Mouse (Mus musculus): ENCODE measurements around the gene Mrpl33.

Gene Mrpl33

GRCm38 (mm10) chr5:31597430-31597944 is 752 bp downstream of the Mrpl33 start:
- no peak for DNase-seq (ENCODE audit: low spot score)

DNA sequence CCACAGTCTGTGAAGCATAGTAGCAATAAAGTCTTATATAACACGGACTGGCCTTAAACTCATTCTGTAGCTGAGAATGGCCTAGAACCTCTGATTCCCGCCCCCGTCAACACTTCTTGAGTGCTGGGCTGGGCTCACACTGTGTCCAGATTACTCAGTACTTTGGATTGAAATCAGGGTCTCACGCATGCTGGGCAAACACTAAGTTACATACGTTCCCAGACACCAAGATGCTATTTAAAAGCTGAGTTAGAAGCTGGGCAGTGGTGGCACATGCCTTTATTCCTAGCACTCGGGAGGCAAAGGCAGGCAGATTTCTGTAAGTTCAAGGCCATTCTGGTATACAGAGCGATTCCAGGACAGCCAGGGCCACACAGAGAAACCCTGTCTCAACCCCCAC is 1.4 kb downstream of the Mrpl33 start:
- no peak for DNase-seq (ENCODE audit: low spot score)

DNA sequence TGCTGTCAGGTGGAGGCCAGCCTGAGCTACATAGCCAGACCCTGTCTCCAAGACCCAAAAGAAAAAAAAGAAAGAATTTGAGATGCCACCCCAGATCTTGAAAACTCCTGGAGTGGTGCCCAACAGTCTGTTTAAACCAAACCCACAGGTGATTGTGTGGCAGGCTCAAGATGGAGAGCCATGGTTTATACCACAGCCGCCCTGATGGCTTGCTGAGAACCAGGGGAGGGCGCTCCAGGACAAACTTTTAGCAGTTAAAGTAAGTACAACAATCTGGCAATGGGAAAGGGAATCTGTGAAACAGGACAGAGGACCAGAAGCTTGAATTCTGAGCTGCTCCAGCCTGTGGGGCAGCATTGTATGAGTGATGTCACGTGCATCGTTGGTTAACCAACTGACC is 1.8 kb downstream of the Mrpl33 start:
- peak; percentile 61 for DNase-seq (ENCODE audit: low spot score)

DNA sequence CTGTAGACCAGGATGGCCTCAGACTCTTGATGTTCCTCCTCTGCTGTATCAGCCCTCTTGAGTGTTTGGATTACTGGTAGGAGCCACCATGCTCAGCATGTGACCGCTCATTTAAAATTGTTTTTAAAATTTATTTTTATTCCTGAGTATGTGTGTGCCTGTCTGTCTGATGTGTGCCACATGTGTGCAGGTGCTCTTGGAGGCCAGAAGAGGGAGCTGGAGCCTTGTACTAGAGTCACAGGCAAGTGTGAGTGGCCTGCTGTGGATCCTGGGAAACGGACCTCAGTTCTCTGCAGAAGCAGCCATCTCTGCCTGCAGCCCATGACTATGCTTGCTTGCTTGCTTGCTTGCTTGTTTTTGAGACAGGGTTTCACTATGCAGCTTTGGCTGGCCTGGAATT is 2.4 kb downstream of the Mrpl33 start:
- no peak for DNase-seq (ENCODE audit: low spot score)

DNA sequence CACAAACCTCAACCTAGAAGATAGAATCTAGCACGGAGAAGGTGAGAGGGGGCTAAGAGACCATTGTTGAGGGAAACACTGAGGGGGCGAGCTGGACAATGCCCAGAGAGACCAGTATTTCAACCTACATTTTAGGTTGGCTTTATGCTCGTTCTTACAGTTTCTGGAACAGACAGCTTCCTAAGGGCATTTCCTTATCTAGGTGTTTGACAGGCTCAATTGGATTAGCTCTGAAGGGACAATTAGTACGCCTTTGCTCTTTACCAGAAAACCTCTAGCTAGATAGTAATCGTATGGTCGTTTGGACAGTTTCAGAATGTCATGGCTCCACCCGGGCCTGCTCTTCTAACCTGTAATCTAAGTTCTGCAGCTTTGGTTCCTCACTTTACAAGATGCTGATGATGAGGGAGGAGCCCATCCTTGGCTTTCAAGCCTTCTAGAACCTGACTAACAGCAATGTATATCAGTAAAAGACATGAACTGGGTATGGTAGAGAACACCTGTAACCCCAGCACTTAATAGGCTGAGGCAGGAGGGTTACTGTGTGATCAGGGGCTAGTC is 4.5 kb downstream of the Mrpl33 start:
- no peak for DNase-seq (ENCODE audit: low spot score)

- peak; percentile 75 for DNase-seq (ENCODE audit: low spot score)
These were observed 5.6 kb downstream of the Mrpl33 start for GRCm38 (mm10) chr5:31602377-31602776.

GRCm38 (mm10) chr5:31603766-31604165 is 7.0 kb downstream of the Mrpl33 start:
- no peak for DNase-seq (ENCODE audit: low spot score)

- DNase-seq (ENCODE audit: low spot score) = no peak
These were observed 9.4 kb downstream of the Mrpl33 start for GRCm38 (mm10) chr5:31606151-31606550.

DNA sequence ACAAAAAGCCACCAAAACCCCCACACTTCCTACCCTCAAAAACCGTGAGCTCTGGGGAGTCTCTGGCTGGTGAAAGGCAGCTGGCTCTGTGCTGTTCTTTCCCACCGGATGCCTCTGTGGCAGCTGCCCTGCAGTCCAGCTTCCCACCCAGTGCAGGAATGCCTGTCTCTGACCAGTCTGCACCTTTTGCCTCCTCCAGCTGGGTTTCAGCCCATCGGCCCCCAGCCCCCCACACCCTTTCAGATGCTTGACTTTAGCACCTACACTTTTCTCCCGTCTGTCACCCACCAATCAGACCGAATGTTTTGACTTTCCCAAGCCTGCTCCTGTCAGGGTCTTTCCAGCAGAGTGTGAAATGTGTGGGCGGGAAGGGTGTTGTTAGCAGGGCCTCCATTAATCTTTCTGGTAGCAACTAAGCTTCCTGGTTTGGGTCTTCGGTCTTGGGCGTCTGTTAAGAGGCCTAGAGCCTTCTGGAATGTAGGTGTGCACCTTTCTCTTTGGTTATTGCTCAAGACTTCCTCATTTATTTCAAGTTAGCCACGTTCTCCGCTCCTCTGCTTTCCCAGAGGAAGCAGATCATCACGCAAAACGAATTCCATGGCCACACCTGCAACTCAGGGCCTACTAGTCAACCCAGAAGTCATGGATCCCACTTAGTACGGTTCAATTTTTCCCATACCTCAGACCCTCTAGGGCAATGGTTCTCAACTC is 13.8 kb downstream of the Mrpl33 start:
- DNase-seq (ENCODE audit: low spot score) = no peak

DNA sequence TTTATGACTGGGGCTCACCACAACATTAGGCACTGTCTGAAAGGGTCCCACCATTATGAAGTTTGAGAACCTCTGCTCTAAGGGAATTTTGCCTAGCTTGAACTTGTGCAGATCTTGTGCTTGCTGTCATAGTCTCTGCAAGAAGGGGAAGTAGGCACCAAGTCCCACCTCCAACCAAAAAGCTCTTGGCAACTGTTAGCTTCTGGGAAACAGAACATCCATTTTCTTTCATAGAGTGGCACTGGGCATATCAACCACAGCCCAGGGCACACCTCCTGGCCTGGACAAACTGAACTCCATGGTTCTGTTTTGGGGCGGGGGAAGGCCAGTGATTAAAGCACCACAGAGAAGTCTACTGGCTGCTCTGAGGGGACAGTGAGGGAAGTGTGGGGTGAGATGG is 14.5 kb downstream of the Mrpl33 start:
- no peak for DNase-seq (ENCODE audit: low spot score)

- DNase-seq (ENCODE audit: low spot score) = peak; percentile 85
These were observed 17.1 kb downstream of the Mrpl33 start for GRCm38 (mm10) chr5:31613852-31614286.

DNA sequence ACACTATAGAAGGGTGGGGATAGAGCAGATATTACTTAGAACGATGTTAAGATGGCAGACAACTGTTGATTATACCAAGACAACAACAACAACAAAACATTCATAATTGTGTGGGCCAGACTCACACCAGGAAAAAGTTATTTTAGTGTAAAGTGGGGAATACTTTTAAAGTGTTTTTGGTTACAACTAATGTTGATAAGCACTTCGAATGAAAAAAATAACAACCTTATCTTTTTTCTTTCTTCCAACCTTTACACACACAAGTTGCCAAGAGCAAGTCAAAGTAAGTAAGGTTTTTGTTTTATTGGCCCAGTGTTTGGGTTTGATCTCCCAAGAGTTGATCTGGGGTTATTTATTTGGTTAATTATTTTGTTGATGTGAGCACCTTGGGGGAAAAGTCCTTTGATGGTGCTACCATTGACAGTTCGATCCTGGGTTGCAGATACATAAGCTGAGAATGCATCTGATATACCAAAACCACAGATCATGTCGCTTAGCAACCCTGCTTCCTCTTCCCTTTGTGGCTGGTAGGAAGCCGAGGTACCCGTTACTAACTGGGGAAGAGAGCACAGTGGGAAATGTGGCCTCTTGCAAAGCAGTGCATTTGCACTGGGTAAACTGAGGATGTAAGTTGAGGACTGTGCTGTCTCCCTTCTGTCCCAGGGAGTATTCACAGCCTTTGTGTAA is 17.7 kb downstream of the Mrpl33 start:
- no peak for DNase-seq (ENCODE audit: low spot score)

GRCm38 (mm10) chr5:31620326-31620725 is 23.6 kb downstream of the Mrpl33 start:
- no peak for DNase-seq (ENCODE audit: low spot score)

GRCm38 (mm10) chr5:31627117-31627516 is 30.4 kb downstream of the Mrpl33 start:
- no peak for DNase-seq (ENCODE audit: low spot score)

- DNase-seq (ENCODE audit: low spot score) = no peak
These were observed 31.1 kb downstream of the Mrpl33 start for GRCm38 (mm10) chr5:31627562-31628526.

GRCm38 (mm10) chr5:31628555-31628954 is 31.8 kb downstream of the Mrpl33 start:
- DNase-seq (ENCODE audit: low spot score) = no peak

GRCm38 (mm10) chr5:31630064-31630463 is 33.3 kb downstream of the Mrpl33 start:
- peak; percentile 60 for DNase-seq (ENCODE audit: low spot score)

DNA sequence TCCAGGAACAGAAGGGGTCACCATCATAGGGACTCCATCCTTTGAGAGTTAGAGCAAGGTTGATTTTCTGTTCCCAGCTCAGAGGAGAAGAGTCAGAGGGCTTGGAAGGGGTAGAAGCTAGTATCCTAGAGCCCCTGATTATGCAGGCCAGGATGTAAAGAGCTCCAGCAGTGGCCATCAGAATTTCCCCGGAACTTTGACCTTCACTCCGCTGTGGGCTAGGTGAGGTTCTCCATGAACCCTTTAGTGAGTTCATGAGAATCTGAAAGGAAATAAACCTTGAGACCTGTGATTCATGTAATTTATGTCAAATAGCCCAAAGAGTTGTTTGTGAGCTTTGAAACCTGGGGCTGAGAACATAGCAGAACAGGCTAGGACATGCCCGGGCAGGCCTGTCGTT is 34.4 kb downstream of the Mrpl33 start:
- DNase-seq (ENCODE audit: low spot score) = peak; percentile 28

GRCm38 (mm10) chr5:31634161-31634560 is 37.4 kb downstream of the Mrpl33 start:
- no peak for DNase-seq (ENCODE audit: low spot score)

- DNase-seq (ENCODE audit: low spot score) = no peak
These were observed 37.9 kb downstream of the Mrpl33 start for GRCm38 (mm10) chr5:31634679-31635078.

- no peak for DNase-seq (ENCODE audit: low spot score)
These were observed 40.0 kb downstream of the Mrpl33 start for GRCm38 (mm10) chr5:31636636-31637253.

All from urinary bladder, postnatal 14 days (tissue).